Mouse (Mus musculus) intestine, postnatal 0 days (tissue): ENCODE results near the gene Gm3298. TPM values are rescaled to one million over a fixed set of nuclear protein-coding genes. Genes with fewer than 3 reads are reported as not detected.
"Not testable (repeated sequence)": the region's sequence is repeated elsewhere in the genome, so short reads cannot be mapped to it uniquely, and the experiment has no call there.

Experiments used
- ATAC-seq: fragments of 200-750 bp; cut with Nextera tagmentation; 2 replicates; pipeline ENCODE4 v1.8.0; 2017; ENCODE audit warnings: mild to moderate bottlenecking, moderate TSS enrichment, moderate library complexity
- H3K27ac ChIP-seq: fragments of 300-500 bp; sonication (generic); 2 replicates; pipeline ENCODE4 v1.5.1; 2014; ENCODE audit warnings: mild to moderate bottlenecking, low read depth, low read length, moderate library complexity
- H3K27me3 ChIP-seq: fragments of 300-500 bp; sonication (generic); replicated peaks from 2 replicates; pipeline ENCODE4 v1.6.1; 2014; ENCODE audit warnings: low read length, mixed read lengths; ENCODE audit not compliant: control insufficient read depth, insufficient read depth
- H3K36me3 ChIP-seq: fragments of 300-500 bp; sonication (generic); 2 replicates; pipeline ENCODE4 v1.6.1; 2014; ENCODE audit warnings: mild to moderate bottlenecking, moderate library complexity; ENCODE audit not compliant: control insufficient read depth, insufficient read depth
- H3K4me1 ChIP-seq: fragments of 300-500 bp; sonication (generic); replicated peaks from 2 replicates; pipeline ENCODE4 v1.6.1; 2014; ENCODE audit warnings: antibody characterized with exemption, low read length, mixed read lengths; ENCODE audit not compliant: control insufficient read depth, insufficient read depth
- H3K4me2 ChIP-seq: fragments of 300-500 bp; sonication (generic); replicated peaks from 2 replicates; pipeline ENCODE4 v1.6.1; 2014; ENCODE audit warnings: low read depth, mild to moderate bottlenecking, moderate library complexity
- H3K4me3 ChIP-seq: fragments of 300-500 bp; sonication (generic); 2 replicates; pipeline ENCODE4 v1.5.1; 2014; ENCODE audit warnings: low read depth, low read length
- H3K9ac ChIP-seq: fragments of 300-500 bp; sonication (generic); 2 replicates; pipeline ENCODE4 v1.6.1; 2014; ENCODE audit warnings: mild to moderate bottlenecking, low read depth, low read length
- H3K9me3 ChIP-seq: fragments of 300-500 bp; sonication (generic); 2 replicates; pipeline ENCODE4 v1.6.1; 2016; ENCODE audit warnings: mixed run types; ENCODE audit not compliant: control insufficient read depth
- WGBS: fragments of 180-500 bp; shearing (Covaris S2); extraction: QIAGEN DNeasy Blood & Tissue Kit; methylation state at CpG from one replicate; pipeline ENCODE4 v1.1.7; 2014; 5-methylcytosine and 5-hydroxymethylcytosine counted together
- polyA plus RNA-seq: library from polyadenylated mRNA; unstranded; fragments of >200 nt; fragmentation: Nextera tagmentation; extraction: Ambion mirVana; gene quantifications from 2 replicates; pipeline ENCODE4 v1.2.1, GENCODE M21; 2015

Gm3298 gene
- not detected in 2 replicates for polyA plus RNA-seq

DNA sequence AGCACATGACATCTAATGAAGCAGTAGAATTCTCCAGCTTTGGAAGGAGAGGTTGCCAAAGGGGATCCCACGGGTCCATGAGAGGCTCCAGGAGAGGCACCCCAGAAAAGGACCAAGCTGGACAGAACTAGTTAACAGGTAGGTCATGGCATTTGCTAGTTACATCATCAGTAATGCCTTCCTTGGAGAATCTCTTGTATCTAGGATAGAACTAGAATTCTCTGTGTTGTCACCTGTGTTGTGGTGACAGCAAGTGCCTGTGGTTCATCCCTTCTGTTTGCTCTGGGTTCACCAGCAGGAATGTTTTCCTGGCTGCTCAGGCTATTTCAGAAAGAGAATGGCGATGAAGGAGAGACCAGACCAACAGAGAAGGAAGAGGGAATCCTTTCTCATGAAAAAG, at the start of gene Gm3298:
Gm3298 (plus strand) TSS at position 301 of the 400 bp plus-strand sequence.
- H3K36me3 ChIP-seq, H3K4me2 ChIP-seq, H3K9me3 ChIP-seq, H3K4me3 ChIP-seq, H3K27me3 ChIP-seq, H3K27ac ChIP-seq, H3K9ac ChIP-seq, H3K4me1 ChIP-seq, ATAC-seq: not testable (repeated sequence)
- WGBS, result no CpG with 5 or more reads among the region's 2 CpGs

DNA sequence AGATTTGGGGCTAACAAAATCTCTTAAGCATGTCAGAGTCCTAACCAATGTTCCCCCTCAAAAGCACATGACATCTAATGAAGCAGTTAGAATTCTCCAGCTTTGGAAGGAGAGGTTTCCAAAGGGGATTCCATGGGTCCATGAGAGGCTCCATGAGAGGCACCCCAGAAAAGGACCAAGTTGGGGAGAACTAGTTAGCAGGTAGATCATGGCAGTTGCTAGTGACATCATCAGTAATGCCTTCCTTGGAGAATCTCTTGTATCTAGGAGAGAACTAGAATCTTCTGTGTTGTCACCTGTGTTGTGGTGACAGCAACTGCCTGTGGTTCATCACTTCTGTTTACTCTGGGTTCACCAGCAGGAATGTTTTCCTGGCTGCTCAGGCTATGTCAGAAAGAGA, 32.1 kb upstream of the Gm3298 start, which contains the start of gene Gm8297:
Gm8297 (plus strand) TSS at position 301 of the 400 bp plus-strand sequence.
- not testable (repeated sequence) for H3K36me3 ChIP-seq, ATAC-seq, H3K9ac ChIP-seq

DNA sequence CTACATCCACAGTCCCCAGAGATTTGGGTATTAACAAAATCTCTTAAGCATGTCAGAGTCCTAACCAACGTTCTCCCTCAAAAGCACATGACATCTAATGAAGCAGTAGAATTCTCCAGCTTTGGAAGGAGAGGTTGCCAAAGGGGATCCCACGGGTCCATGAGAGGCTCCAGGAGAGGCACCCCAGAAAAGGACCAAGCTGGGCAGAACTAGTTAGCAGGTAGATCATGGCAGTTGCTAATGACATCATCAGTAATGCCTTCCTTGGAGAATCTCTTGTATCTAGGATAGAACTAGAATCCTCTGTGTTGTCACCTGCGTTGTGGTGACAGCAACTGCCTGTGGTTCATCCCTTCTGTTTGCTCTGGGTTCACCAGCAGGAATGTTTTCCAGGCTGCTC, 34.6 kb downstream of the Gm3298 start, which contains the start of gene 4930555G01Rik:
4930555G01Rik (plus strand) TSS at position 301 of the 400 bp plus-strand sequence.
- H3K27ac ChIP-seq, H3K4me1 ChIP-seq, H3K36me3 ChIP-seq, H3K4me2 ChIP-seq, ATAC-seq, H3K4me3 ChIP-seq, H3K27me3 ChIP-seq, H3K9me3 ChIP-seq, H3K9ac ChIP-seq: not testable (repeated sequence)
- WGBS, result no CpG with 5 or more reads among the region's 3 CpGs

More for the DNA sequence above, 32.1 kb upstream of the Gm3298 start, which contains the start of gene Gm8297:
- not testable (repeated sequence) for H3K4me2 ChIP-seq, H3K27ac ChIP-seq, H3K27me3 ChIP-seq, H3K4me3 ChIP-seq, H3K9me3 ChIP-seq, H3K4me1 ChIP-seq

Other genes starting within 250 kb of the Gm3298 start
- not detected in 2 replicates for gene Gm9602, start 239.6 kb upstream of the Gm3298 start, polyA plus RNA-seq
- not detected in 2 replicates for gene Gm3269, start 177.8 kb upstream of the Gm3298 start, polyA plus RNA-seq
- gene Gm3264, start 160.3 kb upstream of the Gm3298 start, polyA plus RNA-seq, result not detected in 2 replicates
- 0.10 TPM in 1 of 2 replicates, not detected in the other for gene Gm3278, start 123.5 kb upstream of the Gm3298 start, polyA plus RNA-seq
- gene Gm8297, start 32.0 kb upstream of the Gm3298 start, polyA plus RNA-seq, result not detected in 2 replicates
- gene 4930555G01Rik, start 34.7 kb downstream of the Gm3298 start, polyA plus RNA-seq, result not detected in 2 replicates
- 0.16 and 0.17 TPM in 2 replicates for gene Gm8281, start 55.1 kb downstream of the Gm3298 start, polyA plus RNA-seq
- gene Gm8279, start 115.6 kb downstream of the Gm3298 start, polyA plus RNA-seq, result not detected in 2 replicates
- not detected in 2 replicates for gene Gm3317, start 148.6 kb downstream of the Gm3298 start, polyA plus RNA-seq
- not detected in 2 replicates for gene Gm8271, start 169.9 kb downstream of the Gm3298 start, polyA plus RNA-seq
- gene Gm3526, start 244.7 kb downstream of the Gm3298 start, polyA plus RNA-seq, result not detected in 2 replicates